Mouse (Mus musculus): ENCODE measurements at regions not wholly inside any gene's neighbourhood (a gene's known extent, or its start where the extent isn't known, plus 50 kb on each side); places are given as distances from the start of the nearest gene placed in this dataset.

DNA sequence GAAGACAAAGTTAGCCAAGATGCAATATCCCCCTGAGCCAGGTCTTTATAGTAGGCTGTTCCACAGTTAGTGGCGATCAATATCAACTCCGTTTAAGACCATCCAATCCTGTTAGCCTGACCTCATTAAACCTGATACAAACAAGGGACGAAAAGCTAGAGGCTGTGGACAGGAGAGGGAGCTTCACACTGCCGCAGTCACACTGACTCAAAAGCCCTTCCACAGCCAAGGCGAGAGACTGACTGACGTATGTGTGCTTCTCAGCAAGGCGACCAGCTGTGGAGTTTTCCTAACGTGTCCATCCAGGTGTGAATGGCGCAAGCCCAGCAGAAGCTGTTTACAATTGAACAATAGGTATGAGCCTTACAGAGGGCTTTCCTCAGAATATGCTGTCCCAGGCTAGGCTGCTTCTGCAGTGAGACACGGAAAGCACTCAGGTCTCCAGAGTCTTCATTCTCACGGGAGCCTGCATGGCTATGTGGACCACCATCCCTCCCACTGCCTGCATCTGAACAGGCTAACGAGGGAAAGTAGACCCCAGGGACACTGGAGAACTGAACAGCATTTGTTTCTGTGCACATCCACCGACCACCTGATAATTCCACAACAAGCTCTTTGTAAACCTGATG lies 224.7 kb upstream of the Pgrmc2 start:
- DNase-seq (ENCODE audit: low read depth in 1 of 2, low spot score in 2 of 2) = no peak

- DNase-seq (ENCODE audit: low read depth in 1 of 2, low spot score in 2 of 2) = no peak
Measured at GRCm38 (mm10) chr3:41302805-41303204, 220.0 kb upstream of the Pgrmc2 start.

GRCm38 (mm10) chr3:41298776-41299175 lies 215.9 kb upstream of the Pgrmc2 start:
- no peak for DNase-seq (ENCODE audit: low read depth in 1 of 2, low spot score in 2 of 2)

DNA sequence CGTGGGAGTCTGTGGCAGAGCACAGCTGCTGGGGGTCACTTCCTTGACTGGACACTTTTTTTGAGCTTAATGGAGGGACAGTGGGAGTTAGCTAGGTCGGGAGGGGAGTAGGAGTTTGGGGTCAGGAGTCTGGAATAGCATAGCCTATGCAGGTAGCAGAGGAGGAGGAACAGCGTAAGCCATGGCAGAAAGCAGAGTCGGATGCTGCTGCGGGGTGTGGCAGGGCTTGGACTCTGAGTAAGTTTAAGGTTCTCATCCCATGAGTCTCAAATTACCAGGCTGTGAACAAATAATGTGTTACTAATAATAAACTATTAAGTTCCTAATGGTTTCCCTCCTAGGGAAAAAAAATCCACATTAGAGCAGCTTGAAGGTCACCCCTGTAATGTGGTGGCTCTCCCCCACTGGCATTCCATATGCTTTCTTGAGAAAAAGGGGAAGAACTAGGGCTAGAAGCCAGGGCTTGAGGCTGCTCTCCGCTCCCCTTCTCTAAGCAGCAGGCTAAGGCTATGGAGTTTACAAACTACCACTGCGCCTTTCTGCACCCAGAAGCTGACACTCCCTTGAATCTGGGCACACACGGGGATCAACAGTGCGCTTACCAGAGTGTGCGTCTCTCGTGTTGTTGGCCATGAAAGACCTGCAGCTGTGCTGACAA lies 213.4 kb upstream of the Pgrmc2 start:
- DNase-seq (ENCODE audit: low read depth in 1 of 2, low spot score in 2 of 2) = no peak

- DNase-seq (ENCODE audit: low read depth in 1 of 2, low spot score in 2 of 2) = no peak
Measured at GRCm38 (mm10) chr3:41295150-41295549, 212.3 kb upstream of the Pgrmc2 start.

DNA sequence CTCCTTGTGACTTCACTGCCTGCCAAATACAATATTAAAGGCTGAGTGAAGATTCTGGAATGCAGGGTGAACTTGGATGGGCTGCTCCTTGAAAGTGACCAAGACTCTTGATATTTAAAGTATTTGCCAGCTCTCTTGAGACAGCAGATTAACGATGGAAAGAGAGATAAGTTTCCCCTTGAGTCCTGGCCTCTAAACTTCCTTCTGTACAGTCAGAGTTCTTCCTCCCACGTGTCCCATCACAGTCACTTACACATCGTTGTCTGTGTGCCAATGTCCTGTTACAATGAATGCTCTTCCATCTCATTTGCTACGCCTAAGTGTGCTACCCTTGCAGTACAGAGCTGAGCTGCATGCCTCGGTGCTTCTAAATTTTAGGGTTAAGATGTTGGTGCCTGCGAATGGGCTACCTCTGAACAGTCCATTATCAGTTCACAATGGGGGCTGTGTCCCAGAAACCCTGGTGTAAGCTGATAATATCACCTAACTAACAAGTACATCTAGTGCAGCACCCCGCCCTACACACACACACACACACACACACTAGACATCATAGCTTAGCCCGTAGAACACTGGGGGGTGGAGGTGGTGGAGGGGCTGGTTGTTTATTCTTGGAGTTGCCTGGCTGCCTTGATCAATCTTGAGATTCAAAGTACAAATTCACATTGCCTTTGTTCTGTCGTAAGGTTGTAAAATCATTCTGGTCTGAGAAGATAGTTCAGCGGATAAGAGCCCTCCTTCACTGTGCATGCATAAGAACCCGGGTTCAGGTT lies 207.9 kb upstream of the Pgrmc2 start:
- no peak for DNase-seq (ENCODE audit: low read depth in 1 of 2, low spot score in 2 of 2)

DNA sequence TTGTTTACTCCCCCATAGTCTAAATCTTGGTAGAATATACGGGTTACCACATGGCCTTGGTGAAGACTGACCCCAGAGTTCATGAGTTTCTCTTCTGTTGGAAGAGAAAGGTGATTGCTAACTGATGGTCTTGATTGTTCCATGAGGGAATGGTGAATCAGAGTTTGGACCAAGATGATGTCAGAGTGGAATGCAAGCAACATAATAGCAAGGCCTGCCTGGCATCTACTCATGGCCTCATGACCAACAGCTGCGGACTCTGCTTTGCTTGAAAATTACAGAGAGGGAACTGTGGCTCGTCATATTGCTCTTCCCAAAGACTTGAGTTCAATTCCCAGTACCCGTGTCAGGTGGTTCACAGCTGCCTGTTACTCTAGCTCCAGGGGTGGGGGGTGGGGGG lies 205.9 kb upstream of the Pgrmc2 start:
- DNase-seq (ENCODE audit: low read depth in 1 of 2, low spot score in 2 of 2) = no peak

DNA sequence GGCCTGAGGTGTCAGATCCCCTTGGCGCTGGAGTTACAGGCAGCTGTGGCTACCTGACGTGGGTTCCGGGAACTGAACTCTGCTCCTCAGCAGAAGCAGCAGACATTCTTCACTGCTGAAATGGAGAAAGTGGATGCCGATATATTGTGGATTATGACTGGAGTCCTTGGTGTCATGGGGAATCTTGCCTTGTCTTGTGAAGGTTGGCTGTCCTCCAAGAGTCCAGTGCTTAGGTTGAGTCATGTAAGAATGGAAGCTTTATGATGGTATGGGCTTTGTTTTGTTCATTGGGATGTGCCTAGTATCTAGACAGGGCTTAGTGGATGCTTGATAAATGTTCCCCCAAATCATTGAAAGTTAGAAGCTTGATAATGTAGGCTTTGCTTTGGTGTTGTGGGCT lies 205.2 kb upstream of the Pgrmc2 start:
- DNase-seq (ENCODE audit: low read depth in 1 of 2, low spot score in 2 of 2) = no peak

- no peak for DNase-seq (ENCODE audit: low read depth in 1 of 2, low spot score in 2 of 2)
Measured at GRCm38 (mm10) chr3:41285336-41285735, 202.5 kb upstream of the Pgrmc2 start.

GRCm38 (mm10) chr3:41284897-41285296 lies 202.1 kb upstream of the Pgrmc2 start:
- no peak for DNase-seq (ENCODE audit: low read depth in 1 of 2, low spot score in 2 of 2)

DNA sequence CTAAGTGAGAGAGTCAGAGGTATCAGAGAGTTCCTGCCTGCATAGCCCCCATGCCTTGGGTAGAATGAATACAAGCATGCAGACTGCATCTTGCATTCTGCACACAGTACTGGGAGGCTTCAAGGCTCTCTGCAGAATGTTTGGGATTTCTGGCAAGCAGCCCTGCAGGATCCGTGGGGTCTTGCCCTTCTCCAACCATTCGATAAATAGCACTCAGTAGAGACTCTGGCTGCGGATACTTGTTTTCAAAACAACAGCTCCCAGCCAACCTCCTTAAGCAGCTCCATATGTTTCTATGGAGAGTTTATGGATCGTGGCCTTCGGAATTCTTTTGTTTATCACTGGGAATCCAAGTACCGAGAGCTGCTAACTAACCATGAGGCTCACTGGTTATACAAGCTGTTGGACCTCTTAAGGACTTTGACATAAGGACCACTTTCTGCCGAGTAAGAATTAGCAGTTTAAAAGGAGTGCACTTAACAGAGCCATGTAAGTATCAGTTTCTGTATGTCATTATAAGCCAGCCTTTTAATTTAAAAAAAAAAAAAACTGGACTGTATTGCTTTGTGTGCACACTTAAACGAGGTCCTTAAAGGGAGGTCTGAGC lies 199.7 kb upstream of the Pgrmc2 start:
- no peak for DNase-seq (ENCODE audit: low read depth in 1 of 2, low spot score in 2 of 2)

- DNase-seq (ENCODE audit: low read depth in 1 of 2, low spot score in 2 of 2) = no peak
Measured at GRCm38 (mm10) chr3:41276096-41276495, 193.2 kb upstream of the Pgrmc2 start.

DNA sequence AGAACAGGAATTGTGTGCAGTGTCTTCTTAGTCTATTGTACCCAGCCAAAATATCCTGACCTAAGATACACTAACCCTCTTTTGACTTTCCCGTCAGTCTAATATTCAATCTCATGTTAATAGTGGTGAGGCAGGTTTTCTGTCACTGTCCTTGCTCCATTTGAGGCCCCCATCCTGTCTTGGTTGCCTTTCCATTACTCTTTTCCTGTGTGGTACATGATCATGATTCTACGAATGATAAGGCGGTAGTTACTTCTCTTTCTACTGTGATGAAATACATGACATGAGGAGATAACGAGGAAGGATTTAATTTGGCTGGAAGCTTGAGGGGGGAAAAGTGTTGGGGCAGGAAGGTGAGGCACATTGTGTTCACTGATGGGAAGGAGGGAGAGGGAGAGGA lies 185.7 kb upstream of the Pgrmc2 start:
- no peak for DNase-seq (ENCODE audit: low read depth in 1 of 2, low spot score in 2 of 2)

DNA sequence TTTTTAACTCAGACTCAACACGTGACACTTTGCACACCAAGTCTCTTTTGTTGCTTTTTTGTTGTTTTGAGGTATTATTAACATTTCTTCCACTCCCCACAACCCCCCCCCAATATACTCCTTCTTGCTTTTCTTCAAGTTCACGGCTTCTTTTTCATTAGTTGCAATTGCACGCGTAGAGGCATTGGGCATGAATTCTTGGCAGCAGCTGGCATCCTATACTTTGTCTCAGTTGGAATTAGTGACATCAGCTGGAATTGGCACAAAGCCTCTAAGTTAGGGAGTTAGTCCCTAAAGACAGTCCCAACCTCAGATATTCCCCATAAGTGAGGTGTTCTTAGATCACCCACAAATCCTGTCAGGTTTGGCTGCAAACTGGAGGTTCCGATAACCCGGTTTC lies 183.4 kb upstream of the Pgrmc2 start:
- DNase-seq (ENCODE audit: low read depth in 1 of 2, low spot score in 2 of 2) = no peak

GRCm38 (mm10) chr3:41265399-41265798 lies 182.6 kb upstream of the Pgrmc2 start:
- DNase-seq (ENCODE audit: low read depth in 1 of 2, low spot score in 2 of 2) = no peak

DNA sequence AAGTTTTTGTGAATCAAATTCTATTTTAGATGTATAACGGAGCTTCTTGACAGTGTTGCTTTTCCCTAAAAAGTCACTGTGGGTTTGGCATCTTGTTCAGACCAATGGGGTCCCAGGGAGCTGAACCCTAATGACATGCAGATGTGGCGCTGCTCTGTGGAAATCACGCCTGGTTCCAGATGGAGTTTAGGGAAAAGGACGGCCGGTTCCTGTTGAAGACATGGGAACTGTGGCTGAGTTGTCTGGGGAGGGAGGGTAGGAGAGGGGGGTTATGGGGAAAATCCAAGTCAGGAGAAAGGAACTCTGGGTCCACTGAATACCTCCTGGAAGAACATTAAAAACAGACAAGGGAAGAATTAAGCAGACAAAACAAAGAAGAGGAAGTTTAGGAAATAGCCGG lies 175.4 kb upstream of the Pgrmc2 start:
- no peak for DNase-seq (ENCODE audit: low read depth in 1 of 2, low spot score in 2 of 2)

GRCm38 (mm10) chr3:41244960-41245359 lies 162.1 kb upstream of the Pgrmc2 start:
- DNase-seq (ENCODE audit: low read depth in 1 of 2, low spot score in 2 of 2) = no peak

DNA sequence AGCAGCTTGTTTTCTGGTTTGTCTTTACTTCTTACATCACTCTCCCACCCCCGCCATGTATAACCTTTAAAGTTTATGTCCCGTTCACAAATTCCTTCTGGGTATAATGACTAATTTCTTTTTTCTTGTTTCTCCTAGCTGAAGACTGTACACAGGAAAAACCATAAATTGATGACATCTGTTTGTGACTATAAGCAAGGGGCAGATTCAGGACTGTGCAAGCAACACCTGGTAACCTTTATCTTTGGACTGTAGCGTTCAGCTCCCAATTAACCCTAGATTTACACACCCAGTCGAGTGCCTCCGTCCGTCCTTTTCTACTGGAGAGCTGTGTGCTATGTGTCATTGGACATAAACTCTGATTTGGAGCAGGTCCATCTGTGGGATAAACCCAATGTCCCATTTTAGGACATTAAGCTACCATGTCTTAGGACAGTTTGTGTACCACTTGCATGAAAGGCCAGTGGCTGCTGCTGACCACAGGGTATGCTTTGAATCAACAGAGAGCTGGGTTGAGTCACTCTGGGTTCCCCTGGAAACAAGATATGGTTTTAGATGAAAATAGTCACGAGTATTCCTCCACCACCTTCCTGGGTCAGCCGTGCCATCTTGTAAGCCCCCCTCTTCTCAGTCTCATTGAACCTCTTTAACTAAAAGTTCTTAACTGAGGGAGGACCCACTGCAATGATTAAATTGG lies 159.2 kb upstream of the Pgrmc2 start:
- no peak for DNase-seq (ENCODE audit: low read depth in 1 of 2, low spot score in 2 of 2)

- no peak for DNase-seq (ENCODE audit: low read depth in 1 of 2, low spot score in 2 of 2)
Measured at GRCm38 (mm10) chr3:41239801-41240200, 157.0 kb upstream of the Pgrmc2 start.

GRCm38 (mm10) chr3:41239246-41239645 lies 156.4 kb upstream of the Pgrmc2 start:
- no peak for DNase-seq (ENCODE audit: low read depth in 1 of 2, low spot score in 2 of 2)

GRCm38 (mm10) chr3:41238046-41238445 lies 155.2 kb upstream of the Pgrmc2 start:
- DNase-seq (ENCODE audit: low read depth in 1 of 2, low spot score in 2 of 2) = no peak
